In the genomic region with DNA sequence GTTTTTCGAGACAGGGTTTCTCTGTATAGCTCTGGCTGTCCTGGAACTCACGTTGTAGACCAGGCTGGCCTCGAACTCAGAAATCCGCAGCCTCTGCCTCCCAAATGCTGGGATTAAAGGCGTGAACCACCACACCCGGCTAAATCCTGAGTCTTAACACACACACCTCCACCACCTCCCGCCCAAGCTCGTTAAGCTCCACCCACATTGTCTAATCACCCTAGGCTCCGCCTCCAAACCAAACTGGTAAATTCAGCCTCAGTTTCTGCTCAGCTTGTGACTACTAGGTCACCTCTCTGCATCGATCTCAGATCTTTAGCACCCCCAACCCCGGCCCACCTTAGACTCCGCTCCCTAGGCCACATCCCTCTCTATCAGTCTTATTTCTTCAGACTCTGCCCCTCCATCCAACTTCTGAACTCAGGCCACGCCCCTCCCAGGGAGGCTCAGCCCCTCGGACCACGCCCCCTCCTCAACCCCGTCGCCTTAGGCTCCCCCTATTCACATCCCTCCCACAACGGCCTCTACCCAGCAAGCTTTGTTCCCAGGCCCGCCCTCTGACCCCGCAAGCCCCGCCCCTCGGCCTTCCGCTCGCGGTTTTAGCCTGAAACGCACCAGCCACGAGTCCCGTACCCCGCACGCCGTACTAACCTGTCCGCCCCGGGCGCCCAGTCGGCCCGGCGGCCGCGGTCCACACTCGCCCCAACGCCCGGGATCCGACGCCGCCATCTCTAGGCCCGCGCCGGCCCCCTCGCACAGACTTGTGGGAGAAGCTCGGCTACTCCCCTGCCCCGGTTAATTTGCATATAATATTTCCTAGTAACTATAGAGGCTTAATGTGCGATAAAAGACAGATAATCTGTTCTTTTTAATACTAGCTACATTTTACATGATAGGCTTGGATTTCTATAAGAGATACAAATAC, we compare ENCODE assay signal across 8 mouse cellular contexts. TPM values are rescaled to one million over a fixed set of nuclear protein-coding genes. Genes with fewer than 3 reads are reported as not detected.
DNase-seq lines count a peak whose midpoint lies in the region; ATAC-seq and TF ChIP-seq lines count a peak whose summit lies in the region.

A gene (minus strand): TSS at position 757 of the 925 bp plus-strand sequence.

- peak; percentile 38; the same call in 1 of the 2 replicates for TF ChIP-seq POLR2A in lung, adult 2 months (IDR thresholded peaks at IDR 0.05; ENCODE audit: borderline replicate concordance, extremely low read depth, low read depth, low read length)

- H3K4me3 ChIP-seq in forebrain, embryonic 15.5 days = peak within 1 kb of the TSS; percentile 74
- peak within 1 kb of the TSS; percentile 91 for H3K4me3 ChIP-seq in lung, adult 2 months (replicated peaks; ENCODE audit: extremely low read depth, low read depth, low read length)

- ATAC-seq in forebrain, embryonic 15.5 days (replicated peaks) = peak; percentile 90
- peak; percentile 90 for ATAC-seq in neutrophil, adult 5-6 weeks (ENCODE audit: extremely low read depth, insufficient number of reproducible peaks, low FRiP score, poor library complexity, severe bottlenecking)

- no peak for TF ChIP-seq CTCF in lung, adult 2 months (IDR thresholded peaks at IDR 0.05; ENCODE audit: insufficient read depth, low read length)

- WGBS in forebrain, embryonic 15.5 days = 1% methylated on average over 52 of the region's 52 CpGs
- WGBS in lung, adult 2 months = 1% methylated on average over 52 of the region's 52 CpGs

- no peaks in the 10 kb centered on the region for H3K9me3 ChIP-seq in forebrain, embryonic 15.5 days

- H3K4me2 ChIP-seq in forebrain, embryonic 15.5 days (replicated peaks) = peak within 1 kb of the TSS; percentile 51

- H3K27ac ChIP-seq in forebrain, embryonic 15.5 days (replicated peaks) = peak within 1 kb of the TSS; percentile 98

- H3K4me1 ChIP-seq in forebrain, embryonic 15.5 days = peaks cover 17% of the 10 kb centered on the region
- peaks cover 3% of the 10 kb centered on the region for H3K4me1 ChIP-seq in lung, adult 2 months (ENCODE audit: control insufficient read depth, insufficient read depth, low read length)

- H3K36me3 ChIP-seq in forebrain, embryonic 15.5 days = peaks cover 43% of the 10 kb centered on the region

- no peaks in the 10 kb centered on the region for H3K27me3 ChIP-seq in forebrain, embryonic 15.5 days

- intact Hi-C loops in heart, postnatal 25 days (cut with DNase I) = no loop called here

- DNase-seq in ES-CJ7 (ENCODE audit: low read depth, low spot score) = peak; percentile 98
- DNase-seq in cerebellum, adult 11 months = peak; percentile 97
- DNase-seq in heart, postnatal 25 days (ENCODE audit: low spot score) = peak; percentile 93
- DNase-seq in layer of hippocampus, adult 18-20 months (ENCODE audit: low spot score in 2 of 2) = peak; percentile 94 to 96
- DNase-seq in lung, adult 2 months = peak; percentile 99
- DNase-seq in thymus, adult 18-20 months = peak; percentile 97

- peak within 1 kb of the TSS; percentile 89 for H3K9ac ChIP-seq in forebrain, embryonic 15.5 days (replicated peaks)

RNA-seq across cellular contexts. Expression of the gene that starts here (rescaled TPM):
- 53.2 and 56.6 TPM in 2 replicates for polyA plus RNA-seq in forebrain, embryonic 15.5 days (2015; fragmentation: Nextera tagmentation; extraction: Ambion mirVana)
- 10 to 100 TPM; 49.2 to 50.7 TPM for total RNA-seq in heart, postnatal 25 days (2021)
- 10 to 100 TPM; 53.8 to 55.2 TPM for total RNA-seq in layer of hippocampus, adult 18-20 months (2021)
- polyA plus RNA-seq in lung, adult 2 months (2012; rRNA removed) = 76.2 and 79.1 TPM in 2 replicates
- total RNA-seq in neutrophil, adult 5-6 weeks (2017) = 14.0 and 15.0 TPM in 2 replicates

Comparison
In these comparisons a context has a peak if more than half of its experiments do, and no peak if none do; other contexts are left out.
1. Peak in every context shown above with its lines: DNase-seq, ATAC-seq, H3K4me3 ChIP-seq and H3K27ac ChIP-seq.